Mouse (Mus musculus) E14TG2a.4 (cell line): ENCODE measurements around the gene Eef1a1.

ENCODE experiments used
- CTCF ChIP-seq: conservative IDR thresholded peaks from 2 replicates; pipeline ENCODE4 v1.5.1; 2014; ENCODE audit warnings: low read length
- NANOG ChIP-seq: IDR thresholded peaks from 2 replicates; pipeline ENCODE4 v1.6.1; 2014; ENCODE audit warnings: borderline replicate concordance, low read length, mixed read lengths
- POU5F1 ChIP-seq: IDR thresholded peaks from 2 replicates; pipeline ENCODE4 v1.6.1; 2014; ENCODE audit warnings: low read length, borderline replicate concordance

DNA sequence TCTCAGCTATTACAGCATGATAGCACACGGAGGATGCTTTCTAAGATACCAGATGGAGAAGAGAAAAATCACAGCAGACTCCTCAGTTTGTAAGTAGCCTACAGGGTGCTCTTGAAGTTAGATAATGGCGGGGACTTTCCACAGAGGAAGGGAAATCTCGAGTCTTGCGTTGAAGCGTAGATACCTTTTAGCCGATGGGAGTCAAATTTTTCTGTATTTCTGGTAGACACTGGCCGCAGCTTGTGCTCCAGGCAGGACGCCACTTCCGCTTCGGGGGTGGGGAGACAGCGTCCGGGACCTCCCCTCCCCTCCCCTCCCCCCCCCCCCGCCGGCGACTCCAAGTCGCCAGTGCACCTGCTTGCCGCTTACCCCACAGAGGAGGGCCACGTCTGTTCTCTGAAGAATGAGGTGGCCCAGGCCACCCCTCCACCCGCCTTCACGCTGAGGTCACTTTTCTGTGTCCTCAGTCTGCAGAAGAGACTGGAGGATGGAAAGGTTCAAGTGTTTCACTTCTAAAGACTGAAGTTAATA, at the start of gene Eef1a1:
- TF ChIP-seq CTCF = no peak
- no peak for TF ChIP-seq POU5F1
- TF ChIP-seq NANOG = no peak
